Mouse (Mus musculus) heart, postnatal 4 days (tissue): ENCODE data around the gene Ezh1. TPM values are rescaled to one million over a fixed set of nuclear protein-coding genes. Genes with fewer than 3 reads are reported as not detected.

ENCODE experiments used
- DNase-seq: peaks from one replicate; pipeline ENCODE4 v3.0.0; 2021
- total RNA-seq, 2 experiments: library from RNA; stranded (reverse); gene quantifications; 2 replicates each; pipeline ENCODE4 v1.2.3; 2021

Gene Ezh1
- total RNA-seq, 2 experiments from 2014 or later = 14.7 to 15.0 TPM

- DNase-seq = peak; percentile 79
Observed at GRCm38 (mm10) chr11:101245855-101246701, 19.8 kb upstream of the Ezh1 start, which contains the start of gene Ramp2. TSS of gene Ramp2 (plus strand) at chr11:101246028.

GRCm38 (mm10) chr11:101245071-101245470, 18.8 kb upstream of the Ezh1 start:
- DNase-seq = peak; percentile 51

DNA sequence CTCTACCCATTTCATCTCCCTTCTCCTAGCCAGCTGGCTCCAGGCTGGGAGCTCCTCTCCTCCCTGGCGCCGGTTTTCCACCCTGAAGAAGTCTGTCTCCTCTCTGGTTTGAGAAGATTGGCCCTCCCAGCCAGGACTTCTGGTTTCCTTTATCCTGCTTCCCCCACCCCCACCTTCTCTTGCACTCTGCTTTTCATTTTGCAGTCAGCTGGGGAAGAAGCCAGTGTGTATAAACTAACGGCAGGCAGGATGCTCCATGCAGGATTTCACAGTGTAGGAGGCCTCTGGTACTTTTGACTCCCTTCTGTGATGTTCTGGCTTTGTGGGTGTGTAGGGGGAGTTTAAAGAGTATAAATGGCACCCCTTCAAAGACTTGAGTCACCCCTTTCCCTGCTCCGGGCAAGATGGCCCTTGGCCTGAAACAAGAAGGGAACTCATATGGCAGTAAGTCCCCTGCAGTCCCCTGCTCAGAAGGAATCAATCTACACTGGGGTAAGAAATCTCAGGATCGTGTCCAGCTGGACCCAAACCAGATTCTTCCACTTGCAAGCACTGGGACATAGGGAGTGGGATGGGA, 11.9 kb upstream of the Ezh1 start:
- peak; percentile 62 for DNase-seq

GRCm38 (mm10) chr11:101236782-101237181, 10.5 kb upstream of the Ezh1 start:
- DNase-seq = no peak

- DNase-seq = no peak
Observed at GRCm38 (mm10) chr11:101235429-101235828, 9.2 kb upstream of the Ezh1 start.

GRCm38 (mm10) chr11:101234124-101234523, 7.9 kb upstream of the Ezh1 start:
- DNase-seq = no peak

- DNase-seq = no peak
Observed at GRCm38 (mm10) chr11:101233240-101233639, 7.0 kb upstream of the Ezh1 start.

- peak; percentile 59 for DNase-seq
Observed at GRCm38 (mm10) chr11:101232010-101232839, 6.0 kb upstream of the Ezh1 start.

DNA sequence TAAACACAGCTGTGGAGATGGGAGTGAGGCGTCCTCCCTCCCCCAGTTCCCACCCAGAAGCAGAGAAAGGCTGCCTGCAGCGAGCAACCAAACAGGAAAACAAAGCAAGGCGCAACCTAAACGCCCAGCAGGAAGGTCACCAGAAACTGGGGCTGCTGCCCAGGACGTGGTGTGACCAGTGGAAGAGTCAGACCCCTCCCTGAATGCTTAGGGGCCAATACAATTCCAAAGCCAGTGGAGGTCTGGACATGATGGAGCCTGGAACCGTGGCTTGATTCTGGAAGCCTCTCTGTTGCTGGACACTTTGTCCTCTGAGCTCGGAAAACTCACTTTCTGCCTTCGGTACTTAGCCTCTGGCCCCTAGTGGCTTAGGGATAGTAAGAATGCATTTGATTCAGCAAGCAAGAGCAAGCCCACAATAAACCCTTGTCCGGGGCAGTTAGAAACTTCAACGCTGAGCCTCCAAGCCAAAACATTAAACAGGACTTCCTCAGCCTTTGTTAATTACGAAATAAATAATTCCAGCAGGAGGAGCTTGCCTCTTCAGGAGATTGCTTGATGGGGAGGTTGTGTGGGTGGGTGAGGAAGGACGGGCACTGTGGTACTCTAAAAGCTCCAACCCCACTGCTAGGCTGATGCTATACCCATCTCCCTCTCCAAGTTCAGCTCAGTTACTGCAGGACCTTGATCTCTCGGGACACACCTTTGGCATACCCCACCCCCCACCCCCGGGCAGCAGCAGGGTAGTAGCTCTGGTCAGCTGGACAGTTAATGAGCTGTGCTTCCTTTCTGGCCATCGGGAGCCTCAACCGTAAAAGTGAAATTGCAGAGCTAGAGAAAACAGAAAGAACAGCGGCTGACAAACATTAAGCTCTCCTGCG, 5.0 kb upstream of the Ezh1 start:
- DNase-seq = peak; percentile 75

- no peak for DNase-seq
Observed at GRCm38 (mm10) chr11:101230526-101230925, 4.3 kb upstream of the Ezh1 start.

GRCm38 (mm10) chr11:101230061-101230511, 3.8 kb upstream of the Ezh1 start:
- peak; percentile 60 for DNase-seq

- DNase-seq = peak; percentile 47
Observed at GRCm38 (mm10) chr11:101229361-101229900, 3.2 kb upstream of the Ezh1 start.

DNA sequence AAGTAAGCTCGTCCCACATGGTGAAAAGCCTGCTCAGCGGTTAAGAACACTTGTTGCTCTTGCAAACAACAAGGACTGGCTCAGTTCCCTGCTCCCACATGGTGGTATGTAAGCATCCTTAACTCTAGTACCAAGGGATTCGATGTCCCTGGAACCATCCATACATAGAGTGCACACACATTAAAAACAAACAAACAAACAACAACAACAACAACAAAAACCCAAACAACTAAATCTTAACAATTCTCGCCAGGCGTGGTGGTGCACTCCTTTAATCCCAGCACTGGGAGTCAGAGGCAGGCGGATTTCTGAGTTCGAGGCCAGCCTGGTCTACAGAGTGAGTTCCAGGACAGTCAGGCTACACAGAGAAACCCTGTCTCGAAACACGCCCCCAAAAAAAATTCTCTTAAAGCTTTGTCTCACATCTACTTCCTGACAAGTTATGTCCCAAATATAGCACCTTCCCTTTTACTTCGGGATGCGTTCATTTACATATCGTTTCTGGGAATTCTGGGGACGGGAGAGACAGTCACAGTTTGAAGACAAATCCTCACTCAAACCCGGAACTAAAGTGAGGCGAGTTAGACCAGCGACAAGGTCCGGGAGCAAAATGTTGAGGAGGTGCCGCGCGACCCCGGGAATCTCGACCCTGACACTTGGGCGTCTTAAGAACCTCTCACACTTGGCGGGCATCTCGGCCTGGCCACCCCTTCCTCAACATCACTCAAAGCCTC, 765 bp downstream of the Ezh1 start:
- no peak for DNase-seq

GRCm38 (mm10) chr11:101224337-101224736, 1.9 kb downstream of the Ezh1 start:
- DNase-seq = no peak

DNA sequence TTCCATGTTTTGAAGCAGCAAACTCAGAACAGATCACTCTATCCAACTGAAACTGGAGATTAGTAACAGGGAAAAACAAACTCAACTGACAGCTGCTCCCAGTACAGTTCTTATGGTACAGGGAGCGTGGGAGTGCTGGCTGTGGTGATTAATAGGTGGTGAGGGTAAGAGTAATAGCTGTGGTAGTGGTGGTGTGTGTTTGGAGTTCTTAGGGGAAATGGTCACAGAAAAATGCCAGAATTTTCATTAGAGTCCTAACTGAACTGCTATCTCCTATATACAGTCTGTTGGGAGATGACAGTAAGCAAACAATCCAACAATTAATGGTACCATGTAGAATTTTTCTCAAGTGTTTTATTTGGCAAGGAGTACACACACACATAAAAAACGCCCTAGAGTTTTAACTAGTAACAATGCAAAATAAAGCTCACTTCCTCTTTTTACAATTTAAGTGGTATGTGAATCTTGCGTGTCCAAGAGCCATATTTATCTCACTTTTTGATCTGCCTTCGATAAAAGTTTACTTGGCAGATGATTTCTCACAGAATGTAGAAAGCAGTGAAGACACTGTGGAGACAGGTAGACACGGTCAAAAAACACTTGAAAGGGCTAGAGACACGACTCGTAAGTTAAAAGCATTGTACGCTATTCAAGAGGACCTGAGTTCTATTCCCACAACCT, 4.8 kb downstream of the Ezh1 start:
- no peak for DNase-seq

DNA sequence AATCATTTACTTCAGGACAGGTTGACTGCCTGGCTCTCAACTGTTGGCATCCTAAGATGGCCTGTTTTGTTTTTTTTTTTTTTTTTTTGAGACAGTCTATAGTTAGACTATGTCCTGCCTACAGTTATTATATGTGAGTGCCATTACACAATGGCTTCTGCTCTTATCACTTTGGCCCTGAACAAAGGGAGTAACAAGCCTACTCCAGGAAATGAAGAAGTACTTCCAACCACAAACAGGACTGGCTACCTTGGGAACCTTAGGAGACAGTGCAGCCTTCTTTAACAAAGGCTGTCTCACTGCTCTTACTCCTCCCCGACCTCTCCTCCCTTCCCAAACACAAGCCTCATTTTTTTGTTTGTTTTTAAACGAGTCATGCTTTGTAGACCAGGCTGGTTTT, 5.4 kb downstream of the Ezh1 start:
- DNase-seq = no peak

GRCm38 (mm10) chr11:101218436-101219055, 7.7 kb downstream of the Ezh1 start:
- DNase-seq = no peak

GRCm38 (mm10) chr11:101216936-101217335, 9.3 kb downstream of the Ezh1 start:
- DNase-seq = no peak

- DNase-seq = no peak
Observed at GRCm38 (mm10) chr11:101211970-101212369, 14.3 kb downstream of the Ezh1 start.

GRCm38 (mm10) chr11:101200986-101201385, 25.3 kb downstream of the Ezh1 start:
- peak; percentile 51 for DNase-seq
